Mouse (Mus musculus) limb, embryonic 11.5 days (tissue): ENCODE measurements around the gene 9330161L09Rik. TPM values are rescaled to one million over a fixed set of nuclear protein-coding genes. Genes with fewer than 3 reads are reported as not detected.

Source experiments
- ATAC-seq: fragments of 200-750 bp; cut with Nextera tagmentation; 2 replicates; pipeline ENCODE4 v1.8.0; 2017; ENCODE audit warnings: low read depth; ENCODE audit not compliant: insufficient number of reproducible peaks, low FRiP score, low TSS enrichment
- DNase-seq: peaks from one replicate; pipeline ENCODE4 v3.0.0-alpha.2; 2015; ENCODE audit warnings: low spot score
- H3K27ac ChIP-seq: fragments of 300-500 bp; sonication (generic); replicated peaks from 2 replicates; pipeline ENCODE4 v1.5.1; 2014; ENCODE audit warnings: low read depth, mild to moderate bottlenecking, low read length
- H3K27me3 ChIP-seq: fragments of 300-500 bp; sonication (generic); 2 replicates; pipeline ENCODE4 v1.6.1; 2014; ENCODE audit warnings: mild to moderate bottlenecking, low read length, mixed read lengths; ENCODE audit not compliant: control insufficient read depth, insufficient read depth
- H3K36me3 ChIP-seq: fragments of 300-500 bp; sonication (generic); 2 replicates; pipeline ENCODE4 v1.6.1; 2014; ENCODE audit warnings: mild to moderate bottlenecking, low read length, moderate library complexity, mixed read lengths; ENCODE audit not compliant: control insufficient read depth, insufficient read depth
- H3K4me1 ChIP-seq: fragments of 300-500 bp; sonication (generic); 2 replicates; pipeline ENCODE4 v1.6.1; 2014; ENCODE audit warnings: low read length, mixed read lengths; ENCODE audit not compliant: control insufficient read depth, insufficient read depth
- H3K4me2 ChIP-seq: fragments of 300-500 bp; sonication (generic); 2 replicates; pipeline ENCODE4 v1.6.1; 2014; ENCODE audit warnings: low read depth, mild to moderate bottlenecking, moderate library complexity; ENCODE audit not compliant: severe bottlenecking
- H3K4me3 ChIP-seq: fragments of 300-500 bp; sonication (generic); 2 replicates; pipeline ENCODE4 v1.5.1; 2014; ENCODE audit warnings: low read depth, low read length
- H3K9ac ChIP-seq: fragments of 300-500 bp; sonication (generic); 2 replicates; pipeline ENCODE4 v1.6.1; 2014; ENCODE audit warnings: mild to moderate bottlenecking, low read length
- H3K9me3 ChIP-seq: fragments of 300-500 bp; sonication (generic); 2 replicates; pipeline ENCODE4 v1.6.1; 2016; ENCODE audit warnings: low read length; ENCODE audit not compliant: control insufficient read depth
- WGBS: fragments of 180-500 bp; shearing (Covaris S2); extraction: QIAGEN DNeasy Blood & Tissue Kit; methylation state at CpG from one replicate; pipeline ENCODE4 v1.1.7; 2014; 5-methylcytosine and 5-hydroxymethylcytosine counted together
- polyA plus RNA-seq: library from polyadenylated mRNA; unstranded; fragments of >200 nt; fragmentation: Nextera tagmentation; extraction: Ambion mirVana; gene quantifications from 2 replicates; pipeline ENCODE4 v1.2.1, GENCODE M21; 2014

Gene 9330161L09Rik
- polyA plus RNA-seq, 1 experiment from 2014 or later, result 1.0 TPM

DNA sequence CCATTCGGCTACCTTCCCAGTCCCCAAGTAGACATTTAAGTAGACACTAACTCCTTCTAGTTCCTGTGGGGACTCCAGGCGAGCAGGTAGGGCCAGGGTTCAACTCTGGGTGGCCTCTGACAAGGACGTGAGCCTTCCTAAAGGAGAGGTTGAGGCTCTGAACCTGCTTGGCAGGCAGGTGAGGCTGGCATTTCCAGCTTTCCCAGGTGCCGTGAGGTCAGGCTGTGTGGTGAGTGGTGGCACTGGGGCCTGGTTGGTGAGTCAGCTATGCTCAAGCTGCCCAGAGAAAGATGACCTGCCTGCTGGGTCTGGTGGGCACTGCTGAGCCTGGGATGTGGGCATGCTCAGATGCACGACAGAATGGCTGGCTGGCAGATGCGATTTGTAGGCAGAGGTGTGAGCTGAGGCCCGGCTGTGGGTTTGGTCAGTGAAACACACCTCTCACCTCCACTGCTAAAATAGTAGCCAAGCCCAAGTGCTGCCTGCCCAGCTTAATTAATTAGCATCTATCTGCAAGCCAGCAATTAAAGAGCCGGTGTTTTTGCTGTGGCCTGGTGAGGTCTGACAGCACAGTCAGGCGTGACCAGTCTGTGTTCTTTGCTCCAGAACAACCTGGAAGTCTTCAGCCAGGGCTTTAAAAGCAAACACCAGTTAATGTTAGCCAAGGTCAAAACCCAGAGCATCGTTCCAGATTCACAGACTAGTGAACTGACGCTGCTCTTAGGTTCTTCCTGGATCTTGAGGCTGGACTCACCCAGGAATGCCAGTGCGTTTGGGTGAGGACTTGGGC, 11.9 kb downstream of the 9330161L09Rik start:
- Histone ChIP-seq H3K9ac (no peak overlapping the region), H3K36me3 (no peaks in the 10 kb centered on the region; the same call in 1 of the 2 replicates), H3K4me3 (no peak overlapping the region), H3K4me1 (no peaks in the 10 kb centered on the region), H3K4me2 (no peak overlapping the region), H3K9me3 (no peaks in the 10 kb centered on the region), H3K27ac (no peak overlapping the region), H3K27me3 (no peaks in the 10 kb centered on the region)
- no peak for ATAC-seq
- DNase-seq, result no peak
- 71% methylated on average over 12 of the region's 12 CpGs for WGBS

DNA sequence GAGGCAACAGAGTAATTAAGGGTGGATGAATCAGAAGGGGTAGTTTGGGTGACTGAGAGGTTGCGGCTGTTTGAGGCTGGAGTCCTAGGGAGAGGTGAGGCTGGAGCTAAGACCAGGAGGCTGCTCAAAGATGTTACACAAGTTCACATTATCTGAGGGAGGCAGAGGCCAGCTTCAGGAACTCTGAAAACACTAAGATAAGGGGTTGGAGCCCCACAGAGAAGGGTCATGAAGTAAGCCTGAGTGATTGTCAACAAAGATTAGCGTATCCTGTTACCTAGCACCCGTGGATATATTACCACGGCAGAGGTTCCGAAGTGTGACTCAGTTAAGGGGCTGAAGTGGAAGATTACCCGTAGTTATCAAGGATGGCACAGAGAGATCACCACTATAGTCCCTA, 14.1 kb downstream of the 9330161L09Rik start:
- Histone ChIP-seq H3K27ac (no peak overlapping the region), H3K4me3 (no peak overlapping the region), H3K27me3 (no peaks in the 10 kb centered on the region), H3K36me3 (no peaks in the 10 kb centered on the region; the same call in 1 of the 2 replicates), H3K4me2 (no peak overlapping the region), H3K9ac (no peak overlapping the region), H3K9me3 (no peaks in the 10 kb centered on the region), H3K4me1 (no peaks in the 10 kb centered on the region)
- DNase-seq, result no peak
- no peak for ATAC-seq
- 47% methylated on average over 6 of the region's 6 CpGs for WGBS

DNA sequence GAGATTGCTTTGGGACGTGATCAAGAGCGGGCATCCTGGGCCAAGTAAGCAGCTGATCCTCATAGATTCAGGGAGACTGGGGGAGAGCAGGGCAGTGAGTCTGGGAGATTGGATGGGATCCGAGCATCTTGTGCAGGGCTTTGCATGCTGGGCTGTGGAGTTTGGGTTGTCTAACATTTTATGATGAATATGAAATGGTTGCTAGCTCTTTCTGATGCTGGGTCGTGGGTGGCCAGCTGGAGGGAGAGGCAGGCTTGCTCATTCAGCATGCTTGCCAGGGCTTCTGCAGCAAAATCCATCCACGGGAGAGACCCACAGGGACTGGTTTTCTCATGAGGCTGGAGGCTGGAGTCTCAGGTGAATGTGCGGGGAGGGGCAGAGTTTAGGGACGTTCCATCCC, 16.5 kb downstream of the 9330161L09Rik start:
- Histone ChIP-seq H3K4me2 (no peak overlapping the region), H3K9me3 (no peaks in the 10 kb centered on the region), H3K27me3 (no peaks in the 10 kb centered on the region), H3K27ac (no peak overlapping the region), H3K4me3 (no peak overlapping the region), H3K9ac (no peak overlapping the region), H3K36me3 (no peaks in the 10 kb centered on the region; the same call in 1 of the 2 replicates), H3K4me1 (no peaks in the 10 kb centered on the region)
- ATAC-seq (no peak), DNase-seq (no peak)
- WGBS, result 83% methylated on average over 7 of the region's 7 CpGs

DNA sequence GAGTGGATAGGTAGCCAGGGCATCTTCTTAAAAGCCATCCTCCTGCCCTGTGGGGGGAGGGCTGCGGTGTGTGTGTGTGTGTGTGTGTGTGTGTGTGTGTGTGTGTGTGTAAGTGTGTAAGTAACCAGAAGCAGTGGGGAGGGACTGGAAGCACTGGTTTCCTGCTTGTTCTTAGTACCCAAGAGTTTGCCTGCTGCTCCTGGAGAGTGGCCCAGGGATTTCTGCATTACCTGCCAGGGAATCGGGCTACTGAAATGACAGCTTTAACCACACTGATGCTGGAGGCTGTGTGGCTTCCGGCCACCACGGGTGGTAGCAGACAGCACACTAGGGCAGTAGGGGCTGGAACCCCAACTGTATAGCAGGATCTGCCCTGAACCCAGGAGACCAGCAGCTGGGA, 17.6 kb downstream of the 9330161L09Rik start:
- no peak overlapping the region for H3K9ac ChIP-seq
- 80% methylated on average over 4 of the region's 4 CpGs for WGBS

GRCm38 (mm10) chr12:103389348-103389727, 18.3 kb downstream of the 9330161L09Rik start:
- Histone ChIP-seq H3K27me3 (no peaks in the 10 kb centered on the region), H3K9ac (no peak overlapping the region; the same call in 1 of the 2 replicates), H3K4me2 (peak overlapping the region; percentile 69), H3K9me3 (no peaks in the 10 kb centered on the region), H3K4me3 (peak overlapping the region; percentile 70), H3K4me1 (no peaks in the 10 kb centered on the region), H3K27ac (no peak overlapping the region), H3K36me3 (no peaks in the 10 kb centered on the region)
- no peak for ATAC-seq
- DNase-seq, result no peak
- WGBS, result 76% methylated on average over 2 of the region's 2 CpGs

More for the DNA sequence above, 17.6 kb downstream of the 9330161L09Rik start:
- H3K9me3 ChIP-seq, result no peaks in the 10 kb centered on the region
- no peak overlapping the region for H3K4me2 ChIP-seq
- no peaks in the 10 kb centered on the region for H3K27me3 ChIP-seq
- no peaks in the 10 kb centered on the region for H3K4me1 ChIP-seq
- H3K4me3 ChIP-seq, result no peak overlapping the region
- ATAC-seq (no peak), DNase-seq (no peak)
- H3K27ac ChIP-seq, result no peak overlapping the region
- no peaks in the 10 kb centered on the region for H3K36me3 ChIP-seq

- under 1% methylated on average over 58 of the region's 58 CpGs for WGBS
- peak; percentile 97 for DNase-seq
- H3K9ac ChIP-seq, result peak within 1 kb of the TSS; percentile 84
- no peaks in the 10 kb centered on the region for H3K4me1 ChIP-seq
- peak within 1 kb of the TSS; percentile 69 for H3K4me2 ChIP-seq
- no peaks in the 10 kb centered on the region for H3K27me3 ChIP-seq
- peak within 1 kb of the TSS; percentile 70 for H3K4me3 ChIP-seq
- peak; percentile 99 for ATAC-seq
- no peaks in the 10 kb centered on the region for H3K36me3 ChIP-seq
- H3K27ac ChIP-seq, result no peak within 1 kb of the TSS
- no peaks in the 10 kb centered on the region for H3K9me3 ChIP-seq
Observed at GRCm38 (mm10) chr12:103388505-103389347, 18.9 kb downstream of the 9330161L09Rik start, which contains the start of gene Otub2. Gene Otub2 (plus strand): TSS chr12:103388682.

- Histone ChIP-seq H3K36me3 (no peaks in the 10 kb centered on the region), H3K9me3 (no peaks in the 10 kb centered on the region), H3K27ac (no peak overlapping the region), H3K4me3 (no peak overlapping the region), H3K4me2 (no peak overlapping the region), H3K4me1 (no peaks in the 10 kb centered on the region), H3K9ac (no peak overlapping the region), H3K27me3 (no peaks in the 10 kb centered on the region)
- WGBS, result 80% methylated on average over 4 of the region's 4 CpGs
- ATAC-seq (no peak), DNase-seq (no peak)
Observed at GRCm38 (mm10) chr12:103380226-103380625, 27.4 kb downstream of the 9330161L09Rik start.

- ATAC-seq, result no peak
- Histone ChIP-seq H3K9ac (no peak overlapping the region), H3K4me3 (no peak overlapping the region), H3K9me3 (no peaks in the 10 kb centered on the region), H3K4me1 (no peaks in the 10 kb centered on the region), H3K27ac (no peak overlapping the region), H3K4me2 (no peak overlapping the region), H3K27me3 (no peaks in the 10 kb centered on the region), H3K36me3 (no peaks in the 10 kb centered on the region)
- WGBS, result 83% methylated on average over 4 of the region's 4 CpGs
- DNase-seq, result no peak
Observed at GRCm38 (mm10) chr12:103376774-103377173, 30.8 kb downstream of the 9330161L09Rik start.
